Mouse (Mus musculus) spleen, adult 2 months (tissue): ENCODE measurements around the gene Dmrt2.

Experiments
- CTCF ChIP-seq: fragments of 200-500 bp; IDR thresholded peaks from 2 replicates; pipeline ENCODE4 v1.5.1; 2011; ENCODE audit warnings: mild to moderate bottlenecking, inconsistent platforms; ENCODE audit not compliant: insufficient read depth, insufficient read length, insufficient replicate concordance; ENCODE audit errors: extremely low read depth
- POLR2A ChIP-seq: fragments of 200-500 bp; IDR thresholded peaks from 2 replicates; pipeline ENCODE4 v1.6.1; 2011; ENCODE audit warnings: low read depth, low read length, inconsistent platforms

DNA sequence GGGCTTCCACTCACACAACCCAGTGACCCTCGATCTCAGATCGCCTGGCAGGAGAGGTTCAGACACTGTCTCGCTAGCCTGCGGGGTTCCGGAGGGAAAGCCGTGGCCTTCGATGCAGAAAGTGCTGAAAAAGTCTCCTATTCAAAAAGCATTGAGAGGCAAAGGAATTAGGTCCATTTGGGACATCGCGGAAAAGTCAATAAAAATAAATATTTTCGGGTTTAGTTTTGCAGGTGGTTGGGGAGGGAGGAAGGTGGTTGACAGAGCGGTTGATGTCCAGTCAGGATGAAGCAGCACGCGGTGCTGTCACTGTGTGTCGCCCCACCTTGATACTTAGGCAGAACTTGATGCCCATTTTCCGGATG, 1.8 kb downstream of the Dmrt2 start:
- TF ChIP-seq POLR2A (no peak), CTCF (no peak)
